Mouse (Mus musculus) G1E-ER4 (cell line): ENCODE data around the gene Mrps23. TPM values are rescaled to one million over a fixed set of nuclear protein-coding genes. Genes with fewer than 3 reads are reported as not detected.

Experiments
- GATA1 ChIP-seq: IDR thresholded peaks from one replicate; pipeline ENCODE4 v1.8.0; 2012; ENCODE audit warnings: low read length, inconsistent platforms
- polyA plus RNA-seq: library from polyadenylated mRNA; stranded (reverse); fragments of >175 nt; gene quantifications from 2 replicates; pipeline ENCODE4 v1.2.3, GENCODE M21; 2012

Gene Mrps23
- polyA plus RNA-seq, 1 experiment: 376 TPM

DNA sequence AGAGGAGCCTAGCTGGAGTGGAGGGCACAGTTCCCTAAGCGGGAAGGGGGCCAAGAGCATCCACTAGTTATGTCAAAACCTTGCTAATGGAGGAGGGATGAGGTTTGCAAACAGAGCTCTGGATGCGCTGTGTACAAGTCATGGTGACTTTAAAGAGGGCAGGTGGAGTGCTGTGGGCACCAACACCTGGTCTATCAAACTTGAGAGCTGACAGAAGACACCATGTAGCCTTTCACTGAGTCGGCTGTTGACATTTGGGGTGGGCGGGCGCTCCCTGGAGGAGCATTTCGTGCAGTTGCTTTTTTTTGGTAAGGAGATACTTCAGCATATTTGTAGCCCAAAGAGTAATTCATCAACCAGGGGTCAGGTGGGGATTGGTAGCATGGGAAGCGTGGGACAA is 47.1 kb downstream of the Mrps23 start:
- TF ChIP-seq GATA1: no peak

DNA sequence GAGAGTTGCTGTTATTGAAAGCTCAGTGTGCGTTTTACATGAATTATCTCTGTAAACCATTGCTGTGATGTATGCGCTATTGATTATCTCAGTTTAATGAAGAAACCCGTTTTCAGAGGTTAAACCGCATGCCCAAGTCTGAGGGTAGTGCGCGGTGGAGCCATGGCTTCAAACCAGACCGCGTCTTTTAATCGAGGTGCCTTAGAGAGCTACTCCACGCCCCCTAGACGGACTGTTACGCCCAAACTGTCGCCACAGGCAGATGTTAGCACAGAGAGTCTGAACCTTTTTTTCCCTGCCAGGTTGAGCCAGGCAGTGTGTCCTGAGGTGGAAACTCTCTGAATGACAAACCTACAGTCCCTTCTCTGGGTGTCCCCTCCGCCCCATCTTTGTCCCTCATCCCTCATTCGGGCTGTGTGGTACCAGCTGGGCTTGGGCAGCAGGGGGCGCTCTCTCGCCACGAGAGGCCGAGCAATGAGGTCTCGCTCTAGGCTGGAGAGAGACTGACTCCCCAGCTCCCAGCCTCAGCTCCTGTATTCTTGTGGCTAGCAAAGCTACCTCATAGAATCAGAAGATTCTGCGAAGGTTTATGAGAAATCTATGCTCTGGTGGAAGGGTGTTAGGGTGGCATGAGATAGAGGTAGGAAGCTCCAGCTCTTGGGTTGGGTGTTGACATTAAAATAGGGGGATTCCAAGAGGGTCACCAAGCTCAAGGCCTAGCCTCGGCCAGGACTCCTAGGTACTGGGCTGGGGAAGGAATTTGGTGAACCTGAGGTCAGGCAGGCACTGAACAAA is 48.0 kb downstream of the Mrps23 start:
- no peak for TF ChIP-seq GATA1

DNA sequence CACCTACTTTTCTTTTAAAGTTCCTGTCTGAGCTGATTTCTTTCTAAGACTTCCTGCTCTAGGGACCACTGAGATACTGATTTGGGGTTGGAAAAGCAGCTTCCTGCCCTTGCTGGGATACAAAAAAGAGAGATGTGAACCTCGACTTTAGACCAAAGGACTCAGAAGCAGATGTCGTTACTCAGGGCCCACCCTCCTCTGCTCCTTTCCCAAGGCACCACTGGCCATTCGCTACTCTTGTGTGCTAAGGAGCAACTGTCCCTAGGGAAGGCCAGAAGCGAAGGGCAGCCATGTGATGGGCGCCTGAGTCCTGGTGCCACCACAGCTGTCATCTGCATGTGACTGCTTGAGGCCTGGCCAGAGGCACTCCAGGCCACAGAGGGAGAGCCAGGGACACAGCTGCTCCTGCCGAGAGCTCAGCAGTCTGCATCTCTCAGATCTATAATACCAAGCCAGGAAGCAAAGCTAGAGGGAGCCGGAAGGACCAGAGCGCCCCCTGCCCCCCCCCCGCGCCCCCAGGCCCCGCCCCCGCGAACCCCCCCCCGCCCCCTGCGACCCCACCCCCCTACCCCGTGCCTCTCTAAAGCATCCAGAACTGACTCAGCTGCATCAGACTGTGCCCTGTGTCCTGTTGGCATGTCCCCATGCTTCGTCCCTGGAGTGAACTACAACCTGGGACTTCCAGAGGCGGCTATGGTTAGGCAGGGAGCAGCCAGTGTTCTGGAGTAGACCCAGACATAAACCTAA is 48.8 kb downstream of the Mrps23 start:
- TF ChIP-seq GATA1: no peak

DNA sequence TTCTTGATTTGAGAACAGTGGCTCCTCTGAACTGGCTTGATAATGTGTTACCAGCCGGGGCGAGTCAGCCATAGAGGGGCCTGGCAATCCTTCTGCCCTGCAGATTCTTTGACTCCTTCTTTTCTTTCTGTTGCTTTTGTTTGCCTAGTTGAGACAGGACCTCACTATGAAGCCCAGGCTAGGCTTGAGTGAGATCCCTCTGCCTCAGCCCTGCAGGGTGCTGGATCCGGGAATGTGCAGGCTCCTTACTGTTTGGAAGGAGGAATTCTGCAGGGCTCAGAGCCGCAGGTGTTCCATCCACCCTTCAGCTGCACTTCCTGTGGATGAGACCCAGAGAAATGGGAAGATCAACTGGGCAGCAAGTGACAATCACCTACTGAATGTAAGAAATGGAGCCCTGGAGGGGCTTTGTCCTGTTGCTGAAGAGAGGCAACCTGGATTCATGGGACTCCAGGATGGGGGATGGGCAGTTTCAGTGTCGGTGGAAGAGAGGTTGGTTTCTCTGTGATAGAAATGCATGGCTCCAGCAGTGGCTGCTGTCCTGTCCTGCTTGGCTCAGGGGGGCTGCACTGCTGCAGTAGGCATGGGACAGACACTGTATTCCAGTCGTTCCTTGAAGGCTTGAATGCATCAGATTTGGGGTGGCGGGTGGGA is 49.5 kb downstream of the Mrps23 start:
- no peak for TF ChIP-seq GATA1

DNA sequence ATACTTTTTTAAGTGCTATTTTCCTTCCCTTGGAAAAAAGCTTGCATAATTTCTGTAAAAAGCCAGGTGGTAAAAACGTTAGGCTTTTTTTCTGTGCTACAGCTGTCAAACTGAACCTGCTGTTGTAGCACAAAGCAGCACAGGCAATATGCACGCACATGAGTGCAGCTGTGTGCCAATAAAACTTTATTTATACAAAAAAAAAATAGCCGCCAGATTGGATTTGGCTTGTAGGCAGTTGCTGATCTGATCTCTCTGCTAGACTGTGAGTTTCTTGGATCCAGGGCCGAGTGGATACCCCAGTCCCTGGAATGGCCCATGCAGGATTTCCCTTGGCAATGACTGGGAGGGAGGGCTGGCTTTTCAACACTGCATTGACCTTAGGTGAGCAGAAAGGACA is 53.5 kb downstream of the Mrps23 start:
- TF ChIP-seq GATA1: no peak

DNA sequence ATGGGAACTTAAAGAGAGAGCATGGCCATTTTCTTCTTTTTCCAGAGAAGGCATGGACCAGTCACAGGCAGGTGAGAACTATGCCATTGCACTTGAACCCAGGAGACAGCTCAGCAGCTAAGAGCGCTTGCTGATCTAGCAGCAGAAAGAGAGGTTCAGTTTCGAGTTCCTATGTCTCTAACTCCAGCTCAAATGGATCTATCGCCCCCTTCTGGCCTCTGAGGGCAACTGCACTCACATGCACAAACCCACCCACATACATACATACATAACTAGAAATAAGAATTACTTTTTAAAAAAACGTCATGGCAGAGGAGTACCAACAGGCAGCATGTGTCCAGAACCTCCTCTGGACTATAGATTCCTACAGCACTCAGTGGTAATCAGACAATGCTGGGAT is 54.0 kb downstream of the Mrps23 start:
- no peak for TF ChIP-seq GATA1

DNA sequence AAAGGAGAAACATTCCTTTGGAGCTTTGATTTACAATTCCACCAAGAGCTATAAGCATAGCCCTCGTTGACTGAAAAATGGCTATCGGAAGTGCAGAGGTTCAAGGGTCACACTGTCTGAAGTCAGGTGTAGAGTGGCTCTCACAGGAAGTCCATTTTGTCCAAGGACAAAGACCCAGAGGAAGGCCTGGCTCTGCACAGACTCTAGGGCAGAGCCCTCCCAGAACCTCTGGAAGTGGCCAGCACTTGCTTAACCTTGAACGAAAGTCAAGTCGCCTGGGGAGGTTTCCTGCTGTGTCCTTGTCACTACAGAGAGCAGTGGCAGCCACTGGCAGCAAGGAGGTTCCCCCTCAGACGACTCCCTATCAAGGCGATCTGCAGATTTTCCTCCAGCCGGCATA is 56.3 kb downstream of the Mrps23 start:
- no peak for TF ChIP-seq GATA1

Other genes starting within 250 kb of the Mrps23 start
- 56.0 and 75.8 TPM in 2 replicates for gene Dynll2, start 216.9 kb upstream of the Mrps23 start, polyA plus RNA-seq
- gene Srsf1, start 157.0 kb upstream of the Mrps23 start, polyA plus RNA-seq: 287 and 344 TPM in 2 replicates
- gene Vezf1, start 136.1 kb upstream of the Mrps23 start, polyA plus RNA-seq: 8.6 and 11.6 TPM in 2 replicates
- 1.2 and 1.7 TPM in 2 replicates for gene Cuedc1, start 106.3 kb upstream of the Mrps23 start, polyA plus RNA-seq
- not detected in 2 replicates for gene Ccdc182, start 89.7 kb downstream of the Mrps23 start, polyA plus RNA-seq